9 mouse cellular contexts compared by ENCODE assay signal in the genomic region with DNA sequence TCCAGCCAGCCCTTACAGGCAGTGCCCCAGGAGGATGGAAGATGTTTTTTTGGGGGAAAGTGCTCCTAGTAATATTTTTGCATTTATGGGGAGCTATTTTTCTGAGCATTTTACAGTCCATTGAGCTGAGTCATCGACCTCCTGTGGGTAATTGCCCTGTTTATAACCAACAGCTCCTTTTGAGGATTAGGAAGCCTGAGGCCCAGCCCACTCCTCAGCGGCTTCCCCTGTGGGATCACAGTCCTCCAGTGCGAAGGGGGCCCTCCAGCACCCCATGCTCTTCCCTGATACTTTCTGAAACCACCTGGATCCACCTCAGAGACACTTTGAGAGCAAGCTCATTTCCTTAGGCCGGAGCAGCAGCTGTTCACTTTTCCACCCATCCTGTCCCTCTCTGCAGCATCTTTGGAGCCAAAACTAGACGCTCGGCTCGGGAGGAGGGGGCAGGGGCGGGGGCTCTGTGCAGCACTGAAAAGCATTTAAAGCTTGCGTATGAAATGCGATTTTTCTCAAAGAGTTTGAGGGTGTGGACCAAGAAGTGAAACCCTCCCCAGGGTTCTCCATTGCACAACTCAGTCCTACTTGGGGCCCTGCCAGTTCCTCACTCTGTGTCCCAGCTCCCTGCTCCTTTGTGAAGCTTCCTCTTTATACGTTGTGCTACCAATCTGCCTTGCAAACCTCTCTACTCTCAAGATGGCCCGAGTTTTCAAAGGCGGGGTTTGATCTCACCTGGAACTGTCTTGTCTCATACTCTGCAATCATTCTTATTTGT. TPM values are rescaled to one million over a fixed set of nuclear protein-coding genes. Genes with fewer than 3 reads are reported as not detected.
A peak's percentile ranks its signal among the peaks of the same experiment; 100 is the strongest.
DNase-seq lines count a peak whose midpoint lies in the region; ATAC-seq lines count a peak whose summit lies in the region.
"Had no signal": no experiment of that assay in that cellular context is flagged by ENCODE, and none has a peak within 500 bp of the region (broad histone marks: within the 10 kb centered on the region; RNA-seq: fewer than 3 reads in every experiment).

No protein-coding gene starts in this region.

- DNase-seq in heart, adult 18-20 months: peak; percentile 86 to 92
- DNase-seq in heart, embryonic 10.5 days (ENCODE audit: low spot score): no peak
- peak; percentile 54 for DNase-seq in adrenal gland, postnatal 25 days
- peak; percentile 69 to 75 for DNase-seq in gastrocnemius, adult 8-10 months (ENCODE audit: low spot score in 2 of 2)
- peak; percentile 47 to 69 for DNase-seq in kidney, postnatal 36 days
- DNase-seq in urinary bladder, postnatal 10 days (ENCODE audit: low spot score): peak; percentile 13
- no peak for DNase-seq in embryo, embryonic 10 days (ENCODE audit: low spot score)

- peaks cover 4% of the 10 kb centered on the region; the same call in 1 of the 2 replicates for H3K27me3 ChIP-seq in heart, embryonic 10.5 days (ENCODE audit: insufficient read depth, poor library complexity, severe bottlenecking)

- no peaks in the 10 kb centered on the region for H3K4me1 ChIP-seq in heart, embryonic 10.5 days

- H3K9me3 ChIP-seq in heart, embryonic 10.5 days: no peaks in the 10 kb centered on the region
- H3K9me3 ChIP-seq: megakaryocyte, embryonic 14.5 days had no signal

- no peak overlapping the region for H3K27ac ChIP-seq in heart, embryonic 10.5 days

- no peaks in the 10 kb centered on the region for H3K36me3 ChIP-seq in heart, embryonic 10.5 days

- WGBS in heart, embryonic 10.5 days: 68% methylated on average over 13 of the region's 13 CpGs

- no peak overlapping the region for H3K4me3 ChIP-seq in heart, embryonic 10.5 days
- H3K4me3 ChIP-seq: megakaryocyte, embryonic 14.5 days had no signal

- peak; percentile 96 for ATAC-seq in megakaryocyte progenitor cell, adult 5-6 weeks (replicated peaks; ENCODE audit: poor library complexity)

RNA-seq across cellular contexts. Expression of gene Pias1, which starts 43.5 kb away (rescaled TPM):
- total RNA-seq in heart, adult 18-20 months (2021): 10 to 100 TPM; 19.5 to 25.6 TPM
- polyA plus RNA-seq in heart, embryonic 10.5 days (2016; fragmentation: Nextera tagmentation; extraction: Ambion mirVana): 40.8 and 43.8 TPM in 2 replicates
- total RNA-seq in adrenal gland, postnatal 25 days (2021): 34.3 and 42.2 TPM in 2 replicates
- total RNA-seq in gastrocnemius, adult 8-10 months (2022): 10 to 100 TPM; 15.2 to 21.1 (median 18.4) TPM
- 56.1 and 75.9 TPM in 2 replicates for total RNA-seq in megakaryocyte progenitor cell, adult 5-6 weeks (2015)
- 20.3 and 40.8 TPM in 2 replicates for total RNA-seq in megakaryocyte progenitor cell, adult 5-6 weeks (2017)

Comparison
In these comparisons a context has a peak if more than half of its experiments do, and no peak if none do; other contexts are left out.
1. DNase-seq: peak in heart, adult 18-20 months (2 of 2), adrenal gland, postnatal 25 days (single experiment), gastrocnemius, adult 8-10 months (2 of 2), kidney, postnatal 36 days (2 of 2) and urinary bladder, postnatal 10 days (single experiment); none in heart, embryonic 10.5 days (single experiment) and embryo, embryonic 10 days (single experiment).